Mouse (Mus musculus): ENCODE measurements at regions not wholly inside any gene's neighbourhood (a gene's known extent, or its start where the extent isn't known, plus 50 kb on each side); places are given as distances from the start of the nearest gene placed in this dataset.

GRCm38 (mm10) chr9:76868633-76869032 is 177.0 kb downstream of the Tinag start:
- no peaks in the 10 kb centered on the region for H3K36me3 ChIP-seq (ENCODE audit: control insufficient read depth, insufficient read depth, low read length, poor library complexity, severe bottlenecking)
- TF ChIP-seq CHD2 (IDR thresholded peaks at IDR 0.05; ENCODE audit: low read depth, low read length) = no peak
- no peak for TF ChIP-seq MAFK (IDR thresholded peaks at IDR 0.05; ENCODE audit: insufficient read depth, low read depth, low read length)
- no peak for TF ChIP-seq ZNF384 (IDR thresholded peaks at IDR 0.05; ENCODE audit: low read depth, low read length)
- no peak for TF ChIP-seq HCFC1 (IDR thresholded peaks at IDR 0.05; ENCODE audit: borderline replicate concordance, insufficient read depth, low read length)
- no peak for TF ChIP-seq ZC3H11A (IDR thresholded peaks at IDR 0.05; ENCODE audit: borderline replicate concordance, low read depth, low read length)
- in situ Hi-C loops (cut with MboI; ENCODE audit: low sequenced_read_pairs in 2 of 2, unreplicated experiment in 2 of 2) = no loop called here
- DNase-seq (ENCODE audit: low read depth, low spot score) = no peak
- H3K4me3 ChIP-seq (ENCODE audit: insufficient read depth in 1 of 2, low read depth in 1 of 2, low read length in 2 of 2, poor library complexity in 1 of 2, severe bottlenecking in 1 of 2) = no peak overlapping the region
- no peak overlapping the region for H3K9ac ChIP-seq (ENCODE audit: insufficient read depth, low read depth, low read length, poor library complexity, severe bottlenecking)
- H3K27ac ChIP-seq (ENCODE audit: insufficient read depth, low read depth, low read length, poor library complexity, severe bottlenecking) = no peak overlapping the region
- no peaks in the 10 kb centered on the region for H3K9me3 ChIP-seq (ENCODE audit: control insufficient read depth, insufficient read depth, low read depth, low read length)
- no peaks in the 10 kb centered on the region for H3K4me1 ChIP-seq (ENCODE audit: control insufficient read depth in 2 of 2, insufficient read depth in 2 of 2, low read length in 2 of 2, poor library complexity in 1 of 2)

GRCm38 (mm10) chr9:76822173-76822572 is 223.4 kb downstream of the Tinag start:
- TF ChIP-seq MAFK (IDR thresholded peaks at IDR 0.05; ENCODE audit: insufficient read depth, low read depth, low read length) (peak; percentile 84), ZC3H11A (IDR thresholded peaks at IDR 0.05; ENCODE audit: borderline replicate concordance, low read depth, low read length) (no peak)
- H3K36me3 ChIP-seq (ENCODE audit: control insufficient read depth, insufficient read depth, low read length, poor library complexity, severe bottlenecking) = no peaks in the 10 kb centered on the region
- no peak overlapping the region for H3K9ac ChIP-seq (ENCODE audit: insufficient read depth, low read depth, low read length, poor library complexity, severe bottlenecking)
- in situ Hi-C loops (cut with MboI; ENCODE audit: low sequenced_read_pairs in 2 of 2, unreplicated experiment in 2 of 2) = no loop called here
- DNase-seq (ENCODE audit: low read depth, low spot score) = no peak
- H3K9me3 ChIP-seq (ENCODE audit: control insufficient read depth, insufficient read depth, low read depth, low read length) = no peaks in the 10 kb centered on the region
- no peaks in the 10 kb centered on the region for H3K4me1 ChIP-seq (ENCODE audit: control insufficient read depth in 2 of 2, insufficient read depth in 2 of 2, low read length in 2 of 2, poor library complexity in 1 of 2)
- no peak overlapping the region for H3K27ac ChIP-seq (ENCODE audit: insufficient read depth, low read depth, low read length, poor library complexity, severe bottlenecking)
- H3K4me3 ChIP-seq (ENCODE audit: insufficient read depth in 1 of 2, low read depth in 1 of 2, low read length in 2 of 2, poor library complexity in 1 of 2, severe bottlenecking in 1 of 2) = no peak overlapping the region

- Histone ChIP-seq H3K4me1 (ENCODE audit: control insufficient read depth in 2 of 2, insufficient read depth in 2 of 2, low read length in 2 of 2, poor library complexity in 1 of 2) (no peaks in the 10 kb centered on the region), H3K4me3 (ENCODE audit: insufficient read depth in 1 of 2, low read depth in 1 of 2, low read length in 2 of 2, poor library complexity in 1 of 2, severe bottlenecking in 1 of 2) (no peak overlapping the region), H3K27ac (ENCODE audit: insufficient read depth, low read depth, low read length, poor library complexity, severe bottlenecking) (no peak overlapping the region), H3K36me3 (ENCODE audit: control insufficient read depth, insufficient read depth, low read length, poor library complexity, severe bottlenecking) (no peaks in the 10 kb centered on the region), H3K9ac (ENCODE audit: insufficient read depth, low read depth, low read length, poor library complexity, severe bottlenecking) (no peak overlapping the region), H3K9me3 (ENCODE audit: control insufficient read depth, insufficient read depth, low read depth, low read length) (no peaks in the 10 kb centered on the region)
- in situ Hi-C loops (cut with MboI; ENCODE audit: low sequenced_read_pairs in 2 of 2, unreplicated experiment in 2 of 2) = no loop called here
- TF ChIP-seq ZC3H11A (IDR thresholded peaks at IDR 0.05; ENCODE audit: borderline replicate concordance, low read depth, low read length) (no peak), CHD2 (IDR thresholded peaks at IDR 0.05; ENCODE audit: low read depth, low read length) (no peak), HCFC1 (IDR thresholded peaks at IDR 0.05; ENCODE audit: borderline replicate concordance, insufficient read depth, low read length) (no peak), ZNF384 (IDR thresholded peaks at IDR 0.05; ENCODE audit: low read depth, low read length) (no peak), MAFK (IDR thresholded peaks at IDR 0.05; ENCODE audit: insufficient read depth, low read depth, low read length) (no peak)
- no peak for DNase-seq (ENCODE audit: low read depth, low spot score)
Observed at GRCm38 (mm10) chr9:76794951-76795350, 228.0 kb upstream of the Fam83b start.

- H3K9me3 ChIP-seq (ENCODE audit: control insufficient read depth, insufficient read depth, low read depth, low read length) = no peaks in the 10 kb centered on the region
- no peak for TF ChIP-seq ZC3H11A (IDR thresholded peaks at IDR 0.05; ENCODE audit: borderline replicate concordance, low read depth, low read length)
- TF ChIP-seq MAFK (IDR thresholded peaks at IDR 0.05; ENCODE audit: insufficient read depth, low read depth, low read length) = no peak
- TF ChIP-seq ZNF384 (IDR thresholded peaks at IDR 0.05; ENCODE audit: low read depth, low read length) = no peak
- TF ChIP-seq HCFC1 (IDR thresholded peaks at IDR 0.05; ENCODE audit: borderline replicate concordance, insufficient read depth, low read length) = no peak
- TF ChIP-seq CHD2 (IDR thresholded peaks at IDR 0.05; ENCODE audit: low read depth, low read length) = no peak
- no peak overlapping the region for H3K27ac ChIP-seq (ENCODE audit: insufficient read depth, low read depth, low read length, poor library complexity, severe bottlenecking)
- no peak for DNase-seq (ENCODE audit: low read depth, low spot score)
- no peaks in the 10 kb centered on the region for H3K36me3 ChIP-seq (ENCODE audit: control insufficient read depth, insufficient read depth, low read length, poor library complexity, severe bottlenecking)
- no peaks in the 10 kb centered on the region for H3K4me1 ChIP-seq (ENCODE audit: control insufficient read depth in 2 of 2, insufficient read depth in 2 of 2, low read length in 2 of 2, poor library complexity in 1 of 2)
- in situ Hi-C loops (cut with MboI; ENCODE audit: low sequenced_read_pairs in 2 of 2, unreplicated experiment in 2 of 2) = no loop called here
- no peak overlapping the region for H3K9ac ChIP-seq (ENCODE audit: insufficient read depth, low read depth, low read length, poor library complexity, severe bottlenecking)
- no peak overlapping the region for H3K4me3 ChIP-seq (ENCODE audit: insufficient read depth in 1 of 2, low read depth in 1 of 2, low read length in 2 of 2, poor library complexity in 1 of 2, severe bottlenecking in 1 of 2)
Observed at GRCm38 (mm10) chr9:76788654-76789053, 221.7 kb upstream of the Fam83b start.
